Mouse (Mus musculus) testis, adult 2 months (tissue): ENCODE results near the gene M1ap.

Source experiments
- CTCF ChIP-seq: fragments of 200-500 bp; IDR thresholded peaks from 2 replicates; pipeline ENCODE4 v1.5.1; 2012; ENCODE audit warnings: low read depth, mild to moderate bottlenecking, inconsistent platforms, low read length, moderate library complexity; ENCODE audit not compliant: control insufficient read depth, insufficient read depth, insufficient replicate concordance
- POLR2A ChIP-seq: fragments of 200-500 bp; IDR thresholded peaks from 2 replicates; pipeline ENCODE4 v1.6.1; 2012; ENCODE audit warnings: low read depth, mild to moderate bottlenecking, inconsistent platforms, low read length, moderate library complexity; ENCODE audit not compliant: control insufficient read depth

DNA sequence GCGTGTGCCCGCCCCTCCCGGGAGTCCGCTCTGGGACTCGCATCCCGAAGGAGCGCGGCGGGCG is 123.4 kb downstream of the M1ap start, which contains the start of gene Tlx2:
- TF ChIP-seq CTCF: no peak
- TF ChIP-seq POLR2A: no peak
